Comparison of ENCODE assay signal across 12 mouse cellular contexts in the genomic region with DNA sequence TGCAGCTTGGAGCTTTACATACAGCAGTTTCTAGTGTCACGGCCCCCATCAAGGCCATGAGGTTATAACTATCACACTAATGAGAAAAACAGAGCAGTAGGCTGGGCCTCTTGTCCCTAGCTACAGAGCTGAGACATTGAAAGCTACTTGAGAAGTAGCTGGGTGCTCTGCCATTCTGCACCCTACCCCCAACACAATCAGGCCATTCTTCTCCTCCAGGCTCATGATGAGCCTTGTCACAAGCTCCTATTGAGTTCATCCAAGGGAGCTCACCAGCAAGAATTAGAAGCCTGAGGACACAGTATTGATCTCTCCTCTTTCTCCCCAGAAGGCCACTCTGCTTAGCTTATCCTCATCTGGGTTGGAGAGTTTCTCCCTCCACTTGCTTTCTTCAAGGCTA.
"Had no signal": no experiment of that assay in that cellular context is flagged by ENCODE, and none has a peak within 500 bp of the region (broad histone marks: within the 10 kb centered on the region; RNA-seq: fewer than 3 reads in every experiment).

No protein-coding gene starts in this region.

- DNase-seq: liver, postnatal 0 days; lung, adult 2 months; lung, postnatal 14 days; retina, postnatal 1 day; right cerebral cortex, adult 18-20 months; right cerebral cortex, postnatal 14 days; thymus, adult 18-20 months; thymus, postnatal 14 days; thymus, postnatal 36 days had no signal

- ATAC-seq: liver, postnatal 0 days; lung, postnatal 0 days; midbrain, embryonic 13.5 days; midbrain, embryonic 15.5 days had no signal
